Mouse (Mus musculus) left cerebral cortex, adult 18-20 months (tissue): ENCODE results near the gene 2810408A11Rik. TPM values are rescaled to one million over a fixed set of nuclear protein-coding genes. Genes with fewer than 3 reads are reported as not detected.

ENCODE experiments used
- DNase-seq, 2 experiments: peaks; one replicate each; pipeline ENCODE4 v3.0.0; 2021 to 2022; ENCODE audit warnings: low spot score in 2 of 2, mixed read lengths in 1 of 2
- microRNA-seq, 2 experiments: library from miRNA; unstranded; fragments of <30 nt; microRNA quantifications; one replicate each; pipeline ENCODE4 v1.2.0; 2021
- total RNA-seq, 2 experiments: library from RNA; stranded (reverse); gene quantifications; 2 replicates each; pipeline ENCODE4 v1.2.3; 2021

Gene 2810408A11Rik
- total RNA-seq, 2 experiments from 2014 or later = 0.35 to 0.72 TPM

DNA sequence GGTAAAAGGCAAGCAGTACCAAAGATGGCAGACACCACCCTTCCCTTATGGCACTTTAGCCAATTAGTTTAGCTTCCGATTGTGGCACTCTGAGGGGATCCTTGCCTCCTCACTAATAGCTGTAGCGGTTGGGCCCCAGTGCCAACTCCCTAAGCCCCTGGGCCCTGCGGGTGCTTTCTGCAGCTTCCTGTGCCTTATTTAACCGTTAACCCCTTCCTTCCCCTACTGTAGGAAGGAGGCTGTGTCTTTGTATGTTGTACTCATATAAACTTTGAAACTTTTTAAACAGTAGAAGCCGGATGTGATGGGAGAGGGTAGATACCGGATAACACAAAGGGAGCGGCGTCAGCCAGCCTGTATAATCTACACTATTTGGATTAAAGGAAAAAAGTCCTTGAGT, 50.0 kb downstream of the 2810408A11Rik start:
- no peak for DNase-seq

DNA sequence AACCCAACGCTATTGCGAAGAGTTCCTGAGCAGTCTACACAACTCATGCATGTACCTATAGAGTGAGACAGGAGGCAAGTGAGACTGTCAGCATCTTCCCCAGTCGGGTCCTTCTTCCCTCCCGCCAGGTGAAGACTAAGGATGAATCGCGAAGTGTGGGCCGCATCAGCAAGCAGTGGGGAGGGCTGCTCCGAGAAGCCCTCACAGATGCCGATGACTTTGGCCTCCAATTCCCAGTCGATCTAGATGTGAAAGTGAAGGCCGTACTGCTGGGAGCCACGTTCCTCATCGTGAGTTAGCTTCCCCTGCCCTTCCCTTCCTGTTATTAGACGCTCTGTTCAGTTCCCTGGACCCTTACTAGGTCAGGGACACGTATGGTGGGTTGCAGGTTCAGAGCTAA, 50.9 kb downstream of the 2810408A11Rik start:
- no peak for DNase-seq

DNA sequence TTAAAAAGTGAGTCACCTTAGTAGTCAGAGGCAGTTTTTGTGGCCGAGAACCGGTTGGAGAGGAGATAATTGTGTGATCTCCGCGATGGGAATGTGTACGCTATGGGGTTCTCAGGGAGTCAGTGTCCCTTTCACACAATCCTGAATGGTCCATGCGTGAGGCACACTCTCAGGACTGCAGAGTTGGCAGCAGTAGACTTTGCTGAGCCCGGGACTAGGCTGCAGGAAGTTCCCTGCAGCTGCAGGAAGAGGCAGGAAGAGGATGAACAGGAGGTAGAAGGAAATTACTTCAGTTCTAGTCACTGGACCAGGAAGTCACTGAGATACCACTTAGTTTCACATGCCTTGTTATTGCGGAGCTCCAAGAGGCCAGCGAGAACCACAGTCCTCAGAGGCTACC, 51.7 kb downstream of the 2810408A11Rik start:
- no peak for DNase-seq

DNA sequence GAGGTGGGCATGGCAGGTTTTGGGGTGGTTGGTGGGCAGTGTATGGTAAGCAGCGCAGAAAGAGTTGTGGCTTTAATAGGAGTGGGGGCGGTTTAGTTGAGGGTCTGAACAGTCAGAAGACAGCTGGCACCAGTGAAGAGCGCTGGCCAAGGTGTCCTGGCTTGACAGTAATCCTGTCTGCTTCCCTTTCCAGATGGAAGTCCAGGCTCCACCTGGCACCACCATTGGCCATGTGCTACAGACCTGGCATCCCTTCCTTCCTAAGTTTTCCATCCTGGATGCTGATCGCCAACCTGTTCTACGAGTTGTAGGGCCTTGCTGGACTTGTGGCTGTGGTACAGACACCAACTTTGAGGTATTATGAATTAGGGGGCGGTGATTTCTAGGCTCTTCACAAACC, 52.8 kb downstream of the 2810408A11Rik start:
- no peak for DNase-seq

Small RNA genes within 50 kb of the gene (microRNA-seq; reads per million reads assigned to microRNA genes)
- 0 reads per million in 2 experiments for gene Mir6924

Other genes starting within 250 kb of the 2810408A11Rik start
- not detected for gene Sox15, start 245.7 kb downstream of the 2810408A11Rik start, total RNA-seq
- 10 to 100 TPM; 47.5 to 58.2 TPM for gene Mpdu1, start 238.3 kb downstream of the 2810408A11Rik start, total RNA-seq
- gene Cd68, start 234.8 kb downstream of the 2810408A11Rik start, total RNA-seq = 10 to 100 TPM; 15.1 to 15.5 TPM
- 100 to 1,000 TPM; 289 to 295 TPM for gene Eif4a1, start 228.6 kb downstream of the 2810408A11Rik start, total RNA-seq
- 10 to 100 TPM; 91.4 to 98.7 TPM for gene Senp3, start 218.9 kb downstream of the 2810408A11Rik start, total RNA-seq
- gene Tnfsf13, start 215.2 kb downstream of the 2810408A11Rik start, total RNA-seq = 1 to 10 TPM; 1.6 to 2.9 TPM
- gene Tnfsf12, start 205.1 kb downstream of the 2810408A11Rik start, total RNA-seq = 10 to 100 TPM; 11.5 to 12.1 TPM
- gene Tnfsfm13, start 204.9 kb downstream of the 2810408A11Rik start, total RNA-seq = 1 to 10 TPM; 1.7 to 4.1 TPM
- gene Polr2a, start 142.3 kb downstream of the 2810408A11Rik start, total RNA-seq = 10 to 100 TPM; 44.2 to 46.2 TPM
- gene Slc35g3, start 139.0 kb downstream of the 2810408A11Rik start, total RNA-seq = not detected
- 100 to 1,000 TPM; 146 to 156 TPM for gene Zbtb4, start 135.1 kb downstream of the 2810408A11Rik start, total RNA-seq
- 1 to 10 TPM; 1.2 TPM for gene Chrnb1, start 105.0 kb downstream of the 2810408A11Rik start, total RNA-seq
- gene Fgf11, start 99.1 kb downstream of the 2810408A11Rik start, total RNA-seq = 10 to 100 TPM; 17.1 to 18.5 TPM
- gene Tmem102, start 95.4 kb downstream of the 2810408A11Rik start, total RNA-seq = under 1 TPM in 1 of 2 experiments, not detected in 1; 0.26 TPM
- not detected for gene Gm39566, start 85.7 kb downstream of the 2810408A11Rik start, total RNA-seq
- not detected for gene Spem2, start 82.5 kb downstream of the 2810408A11Rik start, total RNA-seq
- not detected for gene Spem1, start 78.8 kb downstream of the 2810408A11Rik start, total RNA-seq
- gene Nlgn2, start 63.2 kb downstream of the 2810408A11Rik start, total RNA-seq = 100 to 1,000 TPM; 215 to 224 TPM
- 100 to 1,000 TPM; 120 to 143 TPM for gene Tmem256, start 62.5 kb downstream of the 2810408A11Rik start, total RNA-seq
- gene Plscr3, start 54.6 kb downstream of the 2810408A11Rik start, total RNA-seq = 10 to 100 TPM; 15.6 to 17.7 TPM
- gene Tnk1, start 42.3 kb downstream of the 2810408A11Rik start, total RNA-seq = under 1 TPM in 1 of 2 experiments, not detected in 1; 0.14 TPM
- gene Tmem95, start 23.0 kb downstream of the 2810408A11Rik start, total RNA-seq = not detected
- 1 to 10 TPM; 1.2 to 1.4 TPM for gene Kctd11, start 19.6 kb downstream of the 2810408A11Rik start, total RNA-seq
- gene Acap1, start 5.4 kb downstream of the 2810408A11Rik start, total RNA-seq = under 1 TPM in 1 of 2 experiments, not detected in 1; 0.14 TPM
- gene Neurl4, start 85 bp upstream of the 2810408A11Rik start, total RNA-seq = 100 to 1,000 TPM; 116 to 118 TPM
- 10 to 100 TPM; 33.0 to 33.4 TPM for gene Gps2, start 12.9 kb upstream of the 2810408A11Rik start, total RNA-seq
- 100 to 1,000 TPM; 431 to 468 TPM for gene Eif5a, start 21.0 kb upstream of the 2810408A11Rik start, total RNA-seq
- gene Ybx2, start 34.8 kb upstream of the 2810408A11Rik start, total RNA-seq = 1 to 10 TPM; 4.6 to 6.5 TPM
- gene Slc2a4, start 47.2 kb upstream of the 2810408A11Rik start, total RNA-seq = 1 to 10 TPM; 4.9 to 6.4 TPM
- not detected for gene Cldn7, start 63.8 kb upstream of the 2810408A11Rik start, total RNA-seq
- gene Ctdnep1, start 80.2 kb upstream of the 2810408A11Rik start, total RNA-seq = 100 to 1,000 TPM; 111 to 121 TPM
- gene Elp5, start 81.5 kb upstream of the 2810408A11Rik start, total RNA-seq = 10 to 100 TPM; 78.8 to 87.3 TPM
- 100 to 1,000 TPM; 231 to 236 TPM for gene Gabarap, start 90.2 kb upstream of the 2810408A11Rik start, total RNA-seq
- gene Phf23, start 94.8 kb upstream of the 2810408A11Rik start, total RNA-seq = 10 to 100 TPM; 52.6 to 53.8 TPM
- gene Dvl2, start 99.6 kb upstream of the 2810408A11Rik start, total RNA-seq = 10 to 100 TPM; 28.6 to 32.9 TPM
- gene Acadvl, start 114.4 kb upstream of the 2810408A11Rik start, total RNA-seq = 10 to 100 TPM; 55.6 to 57.9 TPM
- 100 to 1,000 TPM; 718 to 731 TPM for gene Dlg4, start 116.0 kb upstream of the 2810408A11Rik start, total RNA-seq
- gene Asgr1, start 153.1 kb upstream of the 2810408A11Rik start, total RNA-seq = 1 to 10 TPM; 2.2 to 3.8 TPM
- not detected for gene Asgr2, start 191.7 kb upstream of the 2810408A11Rik start, total RNA-seq
- 1 to 10 TPM; 1.0 TPM for gene Mgl2, start 229.3 kb upstream of the 2810408A11Rik start, total RNA-seq